28 mouse cellular contexts compared by ENCODE assay signal in the genomic region with DNA sequence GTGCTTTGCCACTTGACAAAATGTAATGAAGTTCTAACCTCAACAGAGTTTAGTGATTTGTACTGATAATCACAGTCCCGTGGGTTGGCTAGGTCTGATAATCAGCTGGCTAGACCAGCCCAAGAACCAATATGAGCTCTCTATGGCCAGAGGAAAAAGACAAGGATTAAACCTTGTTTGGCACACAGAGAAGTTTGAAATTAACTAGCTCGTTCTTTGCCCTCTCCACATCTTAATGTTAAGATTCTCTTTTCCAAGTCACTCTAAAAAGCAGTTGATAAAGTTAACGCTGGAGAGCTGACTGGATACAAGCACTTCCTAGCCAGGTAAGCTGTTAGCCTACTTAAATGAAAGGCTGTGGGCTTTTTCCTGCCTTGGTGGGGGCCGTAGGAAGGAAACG.
"Had no signal": no experiment of that assay in that cellular context is flagged by ENCODE, and none has a peak within 500 bp of the region (broad histone marks: within the 10 kb centered on the region; RNA-seq: fewer than 3 reads in every experiment).

No protein-coding gene starts in this region.

- DNase-seq: left cerebral cortex, postnatal 4 days; liver; liver, embryonic 13.5 days; liver, postnatal 0 days; lung, adult 18-20 months; lung, adult 2 months; lung, embryonic 14.5 days; lung, postnatal 10 days; lung, postnatal 14 days; lung, postnatal 36 days; lung, postnatal 4 days; midbrain, embryonic 14.5 days had no signal

- H3K27me3 ChIP-seq: limb, embryonic 12.5 days; limb, embryonic 13.5 days; limb, embryonic 15.5 days; liver, embryonic 12.5 days; liver, embryonic 13.5 days; liver, embryonic 15.5 days; lung, embryonic 15.5 days; megakaryocyte, embryonic 14.5 days; midbrain, embryonic 12.5 days; midbrain, embryonic 13.5 days; midbrain, embryonic 15.5 days; neural tube, embryonic 12.5 days had no signal

- H3K4me3 ChIP-seq: limb, embryonic 10.5 days; limb, embryonic 12.5 days; limb, embryonic 13.5 days; limb, embryonic 15.5 days; liver, embryonic 12.5 days; liver, embryonic 13.5 days; liver, embryonic 15.5 days; lung, embryonic 15.5 days; megakaryocyte, embryonic 14.5 days; midbrain, embryonic 10.5 days; midbrain, embryonic 12.5 days; midbrain, embryonic 13.5 days; midbrain, embryonic 15.5 days; myocyte; neural tube, embryonic 12.5 days had no signal

- H3K4me1 ChIP-seq: lung, embryonic 15.5 days; midbrain, embryonic 10.5 days; midbrain, embryonic 12.5 days; midbrain, embryonic 13.5 days; midbrain, embryonic 15.5 days; neural tube, embryonic 12.5 days had no signal

- H3K27ac ChIP-seq: limb, embryonic 10.5 days; limb, embryonic 12.5 days; limb, embryonic 13.5 days; limb, embryonic 15.5 days; liver, embryonic 12.5 days; liver, embryonic 13.5 days; liver, embryonic 14.5 days; liver, embryonic 15.5 days; lung, embryonic 15.5 days; macrophage; midbrain, embryonic 10.5 days; midbrain, embryonic 12.5 days; midbrain, embryonic 13.5 days; midbrain, embryonic 15.5 days; neural tube, embryonic 12.5 days had no signal
